Mouse (Mus musculus) adrenal gland, adult 8-10 months (tissue): ENCODE data around the gene Catsper4. TPM values are rescaled to one million over a fixed set of nuclear protein-coding genes. Genes with fewer than 3 reads are reported as not detected.

ENCODE experiments used
- DNase-seq: peaks from one replicate; pipeline ENCODE4 v3.0.0; 2022
- total RNA-seq, 4 experiments: library from RNA; stranded (reverse); gene quantifications; 2 replicates each; pipeline ENCODE4 v1.2.4; 2022

Gene Catsper4
- total RNA-seq, 4 experiments from 2014 or later: not detected

- no peak for DNase-seq
These were observed 46.1 kb downstream of the Catsper4 start for GRCm38 (mm10) chr4:134181112-134181511.

- DNase-seq: no peak
These were observed 54.8 kb downstream of the Catsper4 start for GRCm38 (mm10) chr4:134172391-134172790.

- no peak for DNase-seq
These were observed 60.3 kb downstream of the Catsper4 start for GRCm38 (mm10) chr4:134166906-134167305.

- no peak for DNase-seq
These were observed 61.4 kb downstream of the Catsper4 start for GRCm38 (mm10) chr4:134165548-134166465.

- DNase-seq: no peak
These were observed 62.2 kb downstream of the Catsper4 start for GRCm38 (mm10) chr4:134165024-134165423.

GRCm38 (mm10) chr4:134164591-134164990 is 62.6 kb downstream of the Catsper4 start:
- no peak for DNase-seq

Other genes with a start within 250 kb of the Catsper4 start
- 10 to 100 TPM; 48.8 to 57.7 (median 57.0) TPM for gene Dhdds, start 226.5 kb downstream of the Catsper4 start, total RNA-seq
- not detected for gene Lin28a, start 208.5 kb downstream of the Catsper4 start, total RNA-seq
- gene Zfp683, start 173.5 kb downstream of the Catsper4 start, total RNA-seq: under 1 TPM in 1 of 4 experiments, not detected in 3; 0.40 TPM
- not detected for gene Crybg2, start 166.6 kb downstream of the Catsper4 start, total RNA-seq
- gene Cd52, start 132.3 kb downstream of the Catsper4 start, total RNA-seq: 10 to 100 TPM; 13.4 to 23.4 (median 19.6) TPM
- gene Ubxn11, start 124.8 kb downstream of the Catsper4 start, total RNA-seq: 10 to 100 TPM in 2 of 4 experiments, 1 to 10 TPM in 2; 6.0 to 21.7 (median 13.2) TPM
- gene Sh3bgrl3, start 98.6 kb downstream of the Catsper4 start, total RNA-seq: 100 to 1,000 TPM in 2 of 4 experiments, 10 to 100 TPM in 2; 81.0 to 121 (median 98.4) TPM
- gene Cep85, start 40.3 kb downstream of the Catsper4 start, total RNA-seq: 10 to 100 TPM; 11.4 to 31.1 (median 21.4) TPM
- not detected for gene Gm7534, start 24.4 kb downstream of the Catsper4 start, total RNA-seq
- under 1 TPM; 0.17 to 0.65 (median 0.46) TPM for gene Cnksr1, start 11.0 kb upstream of the Catsper4 start, total RNA-seq
- gene E130218I03Rik, start 16.3 kb upstream of the Catsper4 start, total RNA-seq: not detected
- gene Zfp593, start 18.2 kb upstream of the Catsper4 start, total RNA-seq: 10 to 100 TPM; 10.4 to 11.6 (median 11.6) TPM
- not detected for gene Gm30191, start 19.6 kb upstream of the Catsper4 start, total RNA-seq
- gene Grrp1, start 26.7 kb upstream of the Catsper4 start, total RNA-seq: 10 to 100 TPM in 2 of 4 experiments, 1 to 10 TPM in 2; 9.5 to 12.5 (median 10.1) TPM
- gene Pdik1l, start 60.5 kb upstream of the Catsper4 start, total RNA-seq: 10 to 100 TPM; 13.0 to 20.0 (median 15.5) TPM
- not detected for gene Trim63, start 87.7 kb upstream of the Catsper4 start, total RNA-seq
- 100 to 1,000 TPM in 2 of 4 experiments, 10 to 100 TPM in 2; 29.5 to 113 (median 69.5) TPM for gene Slc30a2, start 115.8 kb upstream of the Catsper4 start, total RNA-seq
- 10 to 100 TPM in 2 of 4 experiments, 1 to 10 TPM in 2; 3.3 to 15.4 (median 9.4) TPM for gene Extl1, start 156.5 kb upstream of the Catsper4 start, total RNA-seq
- gene Pafah2, start 168.9 kb upstream of the Catsper4 start, total RNA-seq: 10 to 100 TPM; 13.9 to 21.7 (median 19.0) TPM
- gene Stmn1, start 240.9 kb upstream of the Catsper4 start, total RNA-seq: 10 to 100 TPM; 20.9 to 31.8 (median 30.0) TPM